ENCODE assay signal across 8 mouse cellular contexts in genomic region chr5:64812124-64812982, GRCm38 (mm10). TPM values are rescaled to one million over a fixed set of nuclear protein-coding genes. Genes with fewer than 3 reads are reported as not detected.
DNase-seq lines count a peak whose midpoint lies in the region; ATAC-seq lines count a peak whose summit lies in the region.

No protein-coding gene starts in this region.

- no peak for ATAC-seq in forebrain, embryonic 11.5 days (replicated peaks; ENCODE audit: low FRiP score)
- ATAC-seq in midbrain, embryonic 11.5 days (ENCODE audit: low FRiP score) = no peak

- H3K4me2 ChIP-seq in forebrain, embryonic 11.5 days (ENCODE audit: low read depth, low read length, severe bottlenecking) = peak overlapping the region; percentile 41; the same call in 1 of the 2 replicates
- peak overlapping the region; percentile 40 for H3K4me2 ChIP-seq in midbrain, embryonic 11.5 days

- no peaks in the 10 kb centered on the region for H3K9me3 ChIP-seq in forebrain, embryonic 11.5 days (ENCODE audit: control insufficient read depth, low read length)
- no peaks in the 10 kb centered on the region for H3K9me3 ChIP-seq in limb, embryonic 10.5 days (replicated peaks)
- no peaks in the 10 kb centered on the region for H3K9me3 ChIP-seq in midbrain, embryonic 11.5 days (ENCODE audit: control insufficient read depth, low read length)

- H3K9ac ChIP-seq in forebrain, embryonic 11.5 days (ENCODE audit: low read length) = peak overlapping the region; percentile 53
- H3K9ac ChIP-seq in midbrain, embryonic 11.5 days (ENCODE audit: low read length) = peak overlapping the region; percentile 59

- H3K36me3 ChIP-seq in forebrain, embryonic 11.5 days (ENCODE audit: control insufficient read depth, insufficient read depth, low read length) = 0 out of 2 replicates have a peak, but pooled peaks cover 2% of the 10 kb centered on the region
- peaks cover 32% of the 10 kb centered on the region for H3K36me3 ChIP-seq in limb, embryonic 10.5 days
- H3K36me3 ChIP-seq in midbrain, embryonic 11.5 days (ENCODE audit: control insufficient read depth, insufficient read depth, low read length) = no peaks in the 10 kb centered on the region; the same call in 1 of the 2 replicates

- peak overlapping the region; percentile 88 for H3K27ac ChIP-seq in forebrain, embryonic 11.5 days (ENCODE audit: low read depth, low read length)
- H3K27ac ChIP-seq in limb, embryonic 10.5 days = peak overlapping the region; percentile 87
- H3K27ac ChIP-seq in midbrain, embryonic 11.5 days (ENCODE audit: low read depth, low read length) = peak overlapping the region; percentile 91

- no peaks in the 10 kb centered on the region for H3K27me3 ChIP-seq in forebrain, embryonic 11.5 days (ENCODE audit: control insufficient read depth, insufficient read depth, low read length)
- H3K27me3 ChIP-seq in limb, embryonic 10.5 days (ENCODE audit: low read depth, poor library complexity, severe bottlenecking) = no peaks in the 10 kb centered on the region
- no peaks in the 10 kb centered on the region for H3K27me3 ChIP-seq in midbrain, embryonic 11.5 days (ENCODE audit: control insufficient read depth, insufficient read depth, low read length)

- H3K4me3 ChIP-seq in forebrain, embryonic 11.5 days (ENCODE audit: low read depth, low read length) = 0 out of 2 replicates have a peak overlapping the region, but pooled peaks have one; percentile 2
- peak overlapping the region; percentile 36 for H3K4me3 ChIP-seq in limb, embryonic 10.5 days
- H3K4me3 ChIP-seq in midbrain, embryonic 11.5 days (ENCODE audit: low read depth, low read length) = no peak overlapping the region

- intact Hi-C loops in heart, postnatal 36 days (cut with DNase I) = loop anchor here (2.0 kb wide), 1 partner anchor 54 kb away; no protein-coding TSS in a partner anchor

- WGBS in forebrain, embryonic 11.5 days = 16% methylated on average over 22 of the region's 22 CpGs
- 25% methylated on average over 22 of the region's 22 CpGs for WGBS in limb, embryonic 10.5 days
- 12% methylated on average over 22 of the region's 22 CpGs for WGBS in midbrain, embryonic 11.5 days

- peak; percentile 52 for DNase-seq in CD4-positive helper T cell, adult 2 months (ENCODE audit: low read depth, low spot score)
- DNase-seq in adrenal gland, adult 2 months = peak; percentile 92
- DNase-seq in forebrain, embryonic 11.5 days (ENCODE audit: low spot score) = no peak
- peak; percentile 89 to 91 for DNase-seq in heart, postnatal 36 days
- DNase-seq in limb, embryonic 10.5 days (ENCODE audit: low spot score) = peak; percentile 43
- DNase-seq in midbrain, embryonic 11.5 days (ENCODE audit: low spot score, missing footprints) = peak; percentile 92
- peak; percentile 80 to 86 for DNase-seq in spleen, postnatal 14 days (ENCODE audit: low spot score in 2 of 2)
- DNase-seq in layer of hippocampus, adult 9-10 months (ENCODE audit: low spot score) = no peak

- H3K4me1 ChIP-seq in forebrain, embryonic 11.5 days (replicated peaks; ENCODE audit: control insufficient read depth, insufficient read depth, low read length) = peaks cover 37% of the 10 kb centered on the region
- peaks cover 76% of the 10 kb centered on the region for H3K4me1 ChIP-seq in limb, embryonic 10.5 days
- H3K4me1 ChIP-seq in midbrain, embryonic 11.5 days (ENCODE audit: control insufficient read depth, insufficient read depth, low read length) = peaks cover 41% of the 10 kb centered on the region

RNA-seq across cellular contexts. Expression of gene Klf3, which starts 9.2 kb away (rescaled TPM):
- 10 to 100 TPM; 62.1 to 69.2 TPM for total RNA-seq in adrenal gland, adult 2 months (2021)
- 80.7 and 83.2 TPM in 2 replicates for polyA plus RNA-seq in adrenal gland, adult 2 months (2012; rRNA removed)
- 39.4 and 40.9 TPM in 2 replicates for polyA plus RNA-seq in forebrain, embryonic 11.5 days (2014; fragmentation: Nextera tagmentation; extraction: Ambion mirVana)
- 10 to 100 TPM; 54.8 to 58.9 TPM for total RNA-seq in heart, postnatal 36 days (2021)
- polyA plus RNA-seq in limb, embryonic 10.5 days (2016; fragmentation: Nextera tagmentation; extraction: Ambion mirVana) = 40.8 and 42.7 TPM in 2 replicates
- polyA plus RNA-seq in midbrain, embryonic 11.5 days (2014; fragmentation: Nextera tagmentation; extraction: Ambion mirVana) = 34.8 and 37.7 TPM in 2 replicates

Comparison
In these comparisons a context has a peak if more than half of its experiments do, and no peak if none do; other contexts are left out.
1. DNase-seq: peak in CD4-positive helper T cell, adult 2 months (single experiment), adrenal gland, adult 2 months (single experiment), heart, postnatal 36 days (2 of 2), limb, embryonic 10.5 days (single experiment), midbrain, embryonic 11.5 days (single experiment) and spleen, postnatal 14 days (2 of 2); none in forebrain, embryonic 11.5 days (single experiment) and layer of hippocampus, adult 9-10 months (single experiment).
2. Peak in every context shown above with its lines, with median percentiles within 50 percentile points of each other: H3K27ac ChIP-seq.